Mouse (Mus musculus): ENCODE data around the gene Gm8909.
"Not testable (repeated sequence)": the region's sequence is repeated elsewhere in the genome, so short reads cannot be mapped to it uniquely, and the experiment has no call there.

GRCm38 (mm10) chr17:36121352-36122020 is 46.9 kb downstream of the Gm8909 start, which contains the start of gene Gm19684:
- not testable (repeated sequence) for TF ChIP-seq CTCF (IDR thresholded peaks at IDR 0.05; ENCODE audit: borderline replicate concordance, insufficient read depth, low read depth, low read length); POLR2A (IDR thresholded peaks at IDR 0.05; ENCODE audit: borderline replicate concordance, insufficient read depth, low read length)

Measured in cerebellum, adult 2 months (tissue).